Mouse (Mus musculus): Measurements from ENCODE around the gene Psmb6. TPM values are rescaled to one million over a fixed set of nuclear protein-coding genes. Genes with fewer than 3 reads are reported as not detected.
A peak's percentile ranks its signal among the peaks of the same experiment; 100 is the strongest.
"Not testable (repeated sequence)": the region's sequence is repeated elsewhere in the genome, so short reads cannot be mapped to it uniquely, and the experiment has no call there.

Psmb6 gene
- polyA plus RNA-seq, 1 experiment from 2014 or later: 437 TPM

DNA sequence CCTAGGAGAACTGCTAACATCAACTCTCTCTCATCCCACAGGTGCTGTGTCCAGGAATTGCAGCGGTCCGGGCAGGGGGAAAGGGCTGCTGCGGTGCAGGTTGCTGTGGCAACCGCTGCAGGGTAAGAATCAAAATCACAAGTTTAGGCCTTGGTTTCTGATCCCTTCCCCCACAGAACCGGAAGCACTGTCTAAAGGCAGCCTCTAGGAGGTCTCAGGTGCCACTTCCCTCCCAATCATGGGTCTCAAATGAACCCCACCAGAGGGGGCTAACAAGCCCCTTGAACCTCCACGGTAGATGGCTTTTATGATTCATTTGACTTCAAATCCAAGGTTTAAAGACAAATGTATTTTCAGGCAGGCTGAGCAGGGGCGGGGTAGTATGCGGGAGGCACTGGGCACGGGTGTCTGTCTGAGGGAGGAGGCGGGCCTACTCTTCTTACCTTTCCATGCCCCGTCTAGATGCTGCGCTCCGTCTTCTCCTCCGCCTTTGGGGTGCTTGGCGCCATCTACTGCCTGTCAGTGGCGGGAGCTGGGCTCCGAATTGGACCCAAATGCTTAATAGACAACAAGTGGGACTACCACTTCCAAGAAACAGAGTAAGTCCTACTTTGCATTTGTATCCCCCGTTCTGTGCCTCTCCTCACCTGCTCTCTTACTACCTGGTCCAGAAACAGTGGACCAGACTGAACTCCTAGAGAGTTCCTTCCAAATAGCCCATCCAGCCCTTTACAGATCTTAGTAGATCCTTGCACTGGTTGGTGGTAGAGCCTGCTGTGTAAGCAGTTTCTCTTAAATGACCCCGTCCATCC, 15.2 kb upstream of the Psmb6 start:
- no peak overlapping the region for H3K27ac ChIP-seq
- H3K9me3 ChIP-seq (replicated peaks): no peaks in the 10 kb centered on the region
- H3K4me3 ChIP-seq: no peak overlapping the region
- H3K4me2 ChIP-seq: peak overlapping the region; percentile 8; the same call in 1 of the 2 replicates
- peaks cover 27% of the 10 kb centered on the region for H3K4me1 ChIP-seq
- WGBS (ENCODE audit: insufficient replicate concordance): 11% methylated on average over 19 of the region's 19 CpGs
- H3K27me3 ChIP-seq (replicated peaks): peaks cover 55% of the 10 kb centered on the region
- no peaks in the 10 kb centered on the region for H3K36me3 ChIP-seq
- H3K9ac ChIP-seq: no peak overlapping the region
- no peak for ATAC-seq

DNA sequence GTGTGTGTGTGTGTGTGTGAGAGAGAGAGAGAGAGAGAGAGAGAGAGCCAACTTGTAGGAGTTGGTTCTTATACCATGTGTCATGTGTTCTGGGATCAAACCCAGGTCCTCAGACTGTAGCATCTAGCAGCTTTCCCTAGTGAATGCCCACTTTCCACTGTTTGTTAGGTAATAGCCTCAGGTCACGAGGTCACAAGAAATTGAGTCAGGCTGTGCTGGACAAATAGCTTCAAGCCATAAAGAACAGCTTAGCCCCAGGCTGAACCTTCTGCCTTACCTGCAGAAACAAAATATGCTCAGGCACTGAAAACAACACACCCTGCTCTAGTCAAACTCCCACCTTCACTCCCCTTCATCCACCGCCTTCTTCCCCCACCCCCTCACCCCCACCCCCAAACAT, 13.9 kb upstream of the Psmb6 start:
- Histone ChIP-seq H3K9ac (no peak overlapping the region), H3K36me3 (no peaks in the 10 kb centered on the region), H3K27ac (no peak overlapping the region), H3K9me3 (replicated peaks) (no peaks in the 10 kb centered on the region), H3K4me3 (no peak overlapping the region), H3K4me1 (peaks cover 14% of the 10 kb centered on the region; the same call in 1 of the 2 replicates), H3K27me3 (replicated peaks) (peaks cover 50% of the 10 kb centered on the region), H3K4me2 (no peak overlapping the region)
- ATAC-seq: no peak
- WGBS (ENCODE audit: insufficient replicate concordance): 47% methylated on average over 2 of the region's 2 CpGs

GRCm38 (mm10) chr11:70511825-70512224, 13.3 kb upstream of the Psmb6 start:
- Histone ChIP-seq H3K27ac (no peak overlapping the region), H3K27me3 (replicated peaks) (peaks cover 50% of the 10 kb centered on the region), H3K9me3 (replicated peaks) (no peaks in the 10 kb centered on the region), H3K4me3 (no peak overlapping the region), H3K4me1 (peaks cover 11% of the 10 kb centered on the region; the same call in 1 of the 2 replicates), H3K9ac (no peak overlapping the region), H3K4me2 (no peak overlapping the region), H3K36me3 (no peaks in the 10 kb centered on the region)
- WGBS (ENCODE audit: insufficient replicate concordance): 80% methylated on average over 7 of the region's 7 CpGs
- ATAC-seq: no peak

GRCm38 (mm10) chr11:70512709-70513342, 12.3 kb upstream of the Psmb6 start:
- Histone ChIP-seq H3K4me2 (no peak overlapping the region), H3K27ac (no peak overlapping the region), H3K4me1 (peaks cover 18% of the 10 kb centered on the region), H3K36me3 (no peaks in the 10 kb centered on the region), H3K9ac (no peak overlapping the region), H3K9me3 (replicated peaks) (no peaks in the 10 kb centered on the region), H3K27me3 (replicated peaks) (peaks cover 41% of the 10 kb centered on the region), H3K4me3 (no peak overlapping the region)
- WGBS (ENCODE audit: insufficient replicate concordance): 61% methylated on average over 7 of the region's 7 CpGs
- ATAC-seq: no peak

DNA sequence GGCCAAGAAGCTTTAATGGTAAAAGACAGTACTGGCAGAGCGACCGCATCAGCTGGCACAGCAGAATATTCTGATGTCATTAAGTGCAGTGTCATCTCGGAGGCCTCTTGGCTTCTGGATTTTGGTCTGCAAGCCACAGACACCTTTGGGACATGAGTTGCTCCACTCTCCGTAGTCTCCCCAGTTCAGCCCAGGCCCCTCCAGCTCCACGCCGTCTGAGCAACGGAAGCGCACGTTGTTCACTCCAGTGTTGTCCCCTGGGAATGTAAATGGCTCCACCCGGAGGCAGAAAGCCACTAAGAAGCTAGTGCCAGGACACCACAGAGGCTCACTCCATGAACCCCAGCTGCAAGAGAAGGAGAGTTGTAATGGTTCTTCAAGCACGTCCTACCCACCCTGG, 11.6 kb upstream of the Psmb6 start:
- H3K4me3 ChIP-seq: no peak overlapping the region
- no peak overlapping the region for H3K27ac ChIP-seq
- H3K36me3 ChIP-seq: no peaks in the 10 kb centered on the region
- H3K9ac ChIP-seq: no peak overlapping the region
- peaks cover 25% of the 10 kb centered on the region for H3K4me1 ChIP-seq
- H3K4me2 ChIP-seq: no peak overlapping the region
- no peak for ATAC-seq
- 68% methylated on average over 11 of the region's 11 CpGs for WGBS (ENCODE audit: insufficient replicate concordance)
- peaks cover 34% of the 10 kb centered on the region for H3K27me3 ChIP-seq (replicated peaks)
- no peaks in the 10 kb centered on the region for H3K9me3 ChIP-seq (replicated peaks)

DNA sequence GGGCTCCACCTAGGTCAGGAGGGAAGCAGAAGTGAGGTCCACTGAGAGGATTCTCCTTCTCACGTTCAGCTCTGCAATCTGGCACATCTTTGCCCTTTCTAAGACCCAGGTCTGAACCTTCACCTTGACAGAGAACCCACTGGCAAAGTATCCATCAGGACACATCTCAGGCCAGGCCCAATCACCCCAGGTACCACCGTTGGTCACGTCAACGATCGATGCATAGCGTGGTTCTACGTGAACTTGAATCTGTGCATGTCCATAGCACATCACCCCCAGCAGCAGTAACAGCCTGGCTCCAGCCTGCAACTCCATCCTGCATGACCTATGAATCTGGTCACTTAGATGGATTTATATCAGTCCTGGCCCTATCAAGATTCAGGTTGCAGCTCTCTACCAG, 10.9 kb upstream of the Psmb6 start, which contains the start of gene Vmo1:
Gene Vmo1 (minus strand): TSS at position 329 of the 400 bp plus-strand sequence.
- Histone ChIP-seq H3K9ac (no peak within 1 kb of the TSS), H3K36me3 (no peaks in the 10 kb centered on the region), H3K27ac (no peak within 1 kb of the TSS), H3K27me3 (replicated peaks) (peaks cover 29% of the 10 kb centered on the region), H3K4me2 (no peak within 1 kb of the TSS), H3K4me1 (peaks cover 33% of the 10 kb centered on the region), H3K9me3 (replicated peaks) (no peaks in the 10 kb centered on the region), H3K4me3 (no peak within 1 kb of the TSS)
- ATAC-seq: no peak
- 75% methylated on average over 7 of the region's 7 CpGs for WGBS (ENCODE audit: insufficient replicate concordance)

DNA sequence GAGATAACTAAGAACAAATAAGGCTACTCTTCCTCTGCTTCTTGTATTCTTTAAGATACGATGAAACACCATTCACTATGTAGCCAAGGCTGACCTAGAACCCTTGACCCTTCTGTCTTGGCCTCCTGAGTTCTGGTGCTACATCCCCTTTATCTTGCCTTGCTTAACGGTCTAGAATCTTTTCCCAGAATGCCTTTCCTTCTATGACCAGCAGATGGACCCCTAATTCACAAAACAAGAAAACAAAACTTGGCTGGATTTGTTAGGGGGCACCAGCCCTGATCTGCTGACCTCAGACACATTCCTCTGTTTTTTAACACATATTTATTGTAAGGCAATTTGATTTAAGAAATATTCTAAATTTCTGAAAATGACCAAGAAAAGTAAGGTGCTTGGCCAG, 8.8 kb upstream of the Psmb6 start:
- ATAC-seq: no peak
- no peaks in the 10 kb centered on the region for H3K36me3 ChIP-seq
- H3K4me1 ChIP-seq: peaks cover 39% of the 10 kb centered on the region
- 16% methylated on average over 2 of the region's 2 CpGs for WGBS (ENCODE audit: insufficient replicate concordance)
- H3K27ac ChIP-seq: no peak overlapping the region
- no peak overlapping the region for H3K9ac ChIP-seq
- no peaks in the 10 kb centered on the region for H3K9me3 ChIP-seq (replicated peaks)
- H3K4me2 ChIP-seq: no peak overlapping the region
- H3K27me3 ChIP-seq (replicated peaks): peaks cover 32% of the 10 kb centered on the region
- no peak overlapping the region for H3K4me3 ChIP-seq

DNA sequence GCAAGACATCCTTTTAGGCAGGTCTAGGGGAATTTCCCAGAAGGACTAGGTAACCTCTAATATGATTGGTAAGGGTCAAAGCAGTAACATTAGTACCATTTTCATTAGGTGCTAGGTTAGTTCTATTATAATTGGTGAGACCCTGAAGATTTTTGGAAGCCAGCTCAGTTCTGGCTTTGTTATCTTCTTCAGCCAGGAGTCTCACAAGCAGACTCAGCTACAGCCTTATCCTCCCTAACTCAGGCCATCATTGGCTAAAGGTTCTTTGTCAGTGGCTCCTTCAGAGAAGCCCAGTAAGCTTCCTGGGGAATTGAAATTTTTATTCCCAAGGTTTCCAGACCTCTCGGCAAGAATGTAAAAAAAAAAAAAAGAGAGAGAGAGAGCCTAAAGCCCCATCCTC, 6.7 kb upstream of the Psmb6 start:
- H3K4me2 ChIP-seq: peak overlapping the region; percentile 56; the same call in 1 of the 2 replicates
- H3K9me3 ChIP-seq (replicated peaks): no peaks in the 10 kb centered on the region
- H3K4me3 ChIP-seq: no peak overlapping the region
- 0 out of 2 replicates have a peak overlapping the region, but pooled peaks have one; percentile 0 for H3K27ac ChIP-seq
- no peak for ATAC-seq
- no peak overlapping the region for H3K9ac ChIP-seq
- no peaks in the 10 kb centered on the region for H3K36me3 ChIP-seq
- peaks cover 33% of the 10 kb centered on the region for H3K27me3 ChIP-seq (replicated peaks)
- whole genome bisulfite sequencing (ENCODE audit: insufficient replicate concordance): 28% methylated on average over 1 of the region's 1 CpGs
- H3K4me1 ChIP-seq: peaks cover 32% of the 10 kb centered on the region

DNA sequence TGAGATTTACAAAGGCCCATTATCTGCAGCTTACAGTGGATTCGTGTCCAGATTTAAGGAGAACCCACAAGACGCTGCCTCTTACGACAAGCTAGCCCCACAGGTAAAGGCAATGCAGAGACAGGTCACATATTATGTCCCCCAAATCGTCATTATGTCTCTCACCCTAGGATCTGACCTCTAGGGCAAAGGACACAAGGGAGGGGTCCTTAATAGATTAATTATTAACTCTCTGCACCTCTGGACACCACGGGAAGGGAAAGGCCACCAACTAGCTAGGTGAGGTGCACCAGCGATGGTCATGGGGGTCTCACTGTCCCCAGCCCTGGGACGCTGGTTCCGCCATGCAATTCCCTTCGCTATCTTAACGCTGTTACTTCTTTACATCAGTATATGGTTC, 6.2 kb upstream of the Psmb6 start, which contains the start of gene Gltpd2:
Gene Gltpd2 (plus strand): TSS at position 274 of the 400 bp plus-strand sequence.
- peak within 1 kb of the TSS; percentile 36 for H3K9ac ChIP-seq
- no peaks in the 10 kb centered on the region for H3K9me3 ChIP-seq (replicated peaks)
- peaks cover 28% of the 10 kb centered on the region for H3K27me3 ChIP-seq (replicated peaks)
- 61% methylated on average over 10 of the region's 10 CpGs for WGBS (ENCODE audit: insufficient replicate concordance)
- peaks cover 32% of the 10 kb centered on the region for H3K4me1 ChIP-seq
- peak within 1 kb of the TSS; percentile 56 for H3K4me2 ChIP-seq
- no peaks in the 10 kb centered on the region for H3K36me3 ChIP-seq
- peak within 1 kb of the TSS; percentile 41 for H3K4me3 ChIP-seq
- ATAC-seq: 0 out of 2 replicates have a peak, but pooled peaks have one; percentile 28
- peak within 1 kb of the TSS; percentile 69 for H3K27ac ChIP-seq

DNA sequence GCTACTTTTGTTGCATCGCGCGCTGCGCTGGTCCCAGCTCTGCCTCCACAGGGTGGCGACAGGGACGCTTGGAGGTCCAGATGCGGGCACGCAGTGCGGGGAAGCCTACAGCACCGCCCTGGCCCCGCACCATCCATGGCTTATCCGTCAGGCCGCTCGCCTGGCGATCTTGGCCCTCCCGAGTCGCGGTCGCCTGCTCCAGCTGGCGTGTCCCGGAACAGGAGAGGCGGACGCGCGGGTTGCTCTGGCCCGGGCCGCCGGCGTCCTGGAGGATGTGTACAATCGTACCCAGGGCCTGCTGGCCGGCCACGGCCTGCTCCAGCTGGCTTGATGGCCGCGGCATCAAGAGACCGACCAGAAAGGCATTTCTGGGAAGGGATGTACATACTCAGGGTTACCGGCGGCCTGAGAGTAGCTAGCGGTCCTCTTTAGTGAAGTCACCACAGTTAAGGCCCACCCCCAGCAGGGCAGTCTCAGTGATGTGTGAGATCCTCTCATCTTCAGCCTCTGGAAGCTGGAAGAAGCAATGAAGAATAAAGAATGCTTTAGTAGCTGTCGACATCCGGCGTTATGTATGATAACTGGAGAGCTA, 4.9 kb upstream of the Psmb6 start:
- no peaks in the 10 kb centered on the region for H3K9me3 ChIP-seq (replicated peaks)
- H3K27ac ChIP-seq: peak overlapping the region; percentile 69
- H3K4me1 ChIP-seq: peaks cover 39% of the 10 kb centered on the region
- ATAC-seq: no peak
- 22% methylated on average over 41 of the region's 41 CpGs for WGBS (ENCODE audit: insufficient replicate concordance)
- peak overlapping the region; percentile 56 for H3K4me2 ChIP-seq
- peaks cover 26% of the 10 kb centered on the region for H3K27me3 ChIP-seq (replicated peaks)
- peak overlapping the region; percentile 36 for H3K9ac ChIP-seq
- no peaks in the 10 kb centered on the region for H3K36me3 ChIP-seq
- H3K4me3 ChIP-seq: peak overlapping the region; percentile 41

- H3K27ac ChIP-seq; H3K4me2 ChIP-seq; H3K4me3 ChIP-seq; H3K9me3 ChIP-seq (replicated peaks); ATAC-seq; H3K9ac ChIP-seq: not testable (repeated sequence)
- WGBS (ENCODE audit: insufficient replicate concordance): 77% methylated on average over 8 of the region's 8 CpGs
- peaks cover 41% of the 10 kb centered on the region for H3K4me1 ChIP-seq
- peaks cover 26% of the 10 kb centered on the region for H3K27me3 ChIP-seq (replicated peaks)
- H3K36me3 ChIP-seq: peaks cover 24% of the 10 kb centered on the region
Observed at GRCm38 (mm10) chr11:70523306-70523989, 1.7 kb upstream of the Psmb6 start.

Measured in liver, embryonic 12.5 days (tissue).